Mouse (Mus musculus): ENCODE measurements at regions not wholly inside any gene's neighbourhood (a gene's known extent, or its start where the extent isn't known, plus 50 kb on each side); places are given as distances from the start of the nearest gene placed in this dataset.

DNA sequence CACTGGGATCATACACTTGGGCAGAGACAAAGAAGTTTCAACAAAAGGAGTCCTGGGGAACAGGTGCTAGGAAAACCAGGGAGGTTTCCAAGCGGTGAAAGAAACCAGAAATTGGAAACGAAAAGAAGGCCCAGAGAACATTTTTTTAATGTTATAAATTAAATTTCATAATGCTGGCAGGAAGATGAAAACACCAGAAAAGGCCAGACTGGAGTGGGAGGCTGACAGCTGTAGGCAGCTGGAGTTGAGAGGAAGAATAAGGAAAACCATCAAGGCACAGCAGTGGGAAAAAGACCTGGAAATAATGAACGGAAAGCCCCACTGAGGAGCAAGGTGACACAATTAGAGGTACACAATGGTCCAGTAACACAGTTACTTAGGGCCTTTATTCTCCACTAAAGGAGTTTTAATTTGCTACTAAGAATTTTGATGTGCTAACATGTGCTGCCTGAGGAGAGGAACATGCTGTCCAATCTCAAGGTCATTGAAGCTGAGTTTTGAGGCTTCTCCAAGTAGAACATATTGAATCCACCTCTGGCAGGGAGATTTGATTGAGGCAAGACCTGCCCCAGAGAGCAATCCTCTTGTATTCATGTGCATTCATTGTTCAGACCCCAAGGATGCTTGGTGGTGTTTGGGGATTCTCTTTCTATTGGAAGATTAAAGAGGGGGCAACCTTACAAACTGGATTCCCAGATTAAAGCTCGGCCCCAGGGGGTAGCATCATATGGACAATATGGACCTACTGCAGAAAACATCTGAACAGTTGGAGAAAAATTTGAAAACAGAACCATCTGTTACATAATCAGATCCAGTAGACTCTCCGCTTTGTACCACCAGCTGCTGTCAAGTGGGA, 53.9 kb upstream of the Igf1 start:
- Histone ChIP-seq H3K9me3 (ENCODE audit: control insufficient read depth, low read length) (no peaks in the 10 kb centered on the region), H3K9ac (ENCODE audit: low read depth, low read length) (no peak overlapping the region), H3K4me3 (ENCODE audit: low read depth, low read length) (no peak overlapping the region), H3K4me1 (replicated peaks; ENCODE audit: control insufficient read depth, insufficient read depth, low read length) (no peaks in the 10 kb centered on the region), H3K27me3 (replicated peaks; ENCODE audit: control insufficient read depth, insufficient read depth, low read length) (no peaks in the 10 kb centered on the region), H3K27ac (ENCODE audit: low read depth, low read length) (no peak overlapping the region), H3K36me3 (ENCODE audit: control insufficient read depth, insufficient read depth, low read length) (no peaks in the 10 kb centered on the region), H3K4me2 (no peak overlapping the region)
- WGBS: 83% methylated on average over 5 of the region's 5 CpGs
- no peak for DNase-seq (ENCODE audit: low spot score)
- no peak for ATAC-seq (replicated peaks; ENCODE audit: low FRiP score)

DNA sequence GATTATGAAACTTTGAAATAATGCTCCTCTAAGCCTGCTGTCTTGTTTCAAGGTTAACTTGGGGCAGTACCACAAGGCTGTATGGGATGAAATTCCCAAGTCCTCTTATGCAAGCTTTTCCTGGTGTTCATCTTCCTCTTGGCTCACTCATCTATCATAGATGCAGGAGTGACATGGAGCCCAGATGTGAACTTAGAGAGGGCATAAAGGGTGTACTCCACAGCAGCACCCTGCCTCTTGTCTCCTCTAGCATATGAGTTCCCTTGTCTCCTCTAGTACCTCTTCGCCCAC, 53.3 kb upstream of the Igf1 start:
- no peaks in the 10 kb centered on the region for H3K4me1 ChIP-seq (replicated peaks; ENCODE audit: control insufficient read depth, insufficient read depth, low read length)
- H3K4me2 ChIP-seq: no peak overlapping the region
- H3K36me3 ChIP-seq (ENCODE audit: control insufficient read depth, insufficient read depth, low read length): no peaks in the 10 kb centered on the region
- no peak overlapping the region for H3K27ac ChIP-seq (ENCODE audit: low read depth, low read length)
- no peaks in the 10 kb centered on the region for H3K27me3 ChIP-seq (replicated peaks; ENCODE audit: control insufficient read depth, insufficient read depth, low read length)
- no peak overlapping the region for H3K9ac ChIP-seq (ENCODE audit: low read depth, low read length)
- no peaks in the 10 kb centered on the region for H3K9me3 ChIP-seq (ENCODE audit: control insufficient read depth, low read length)
- ATAC-seq (replicated peaks; ENCODE audit: low FRiP score) (no peak), DNase-seq (ENCODE audit: low spot score) (no peak)
- H3K4me3 ChIP-seq (ENCODE audit: low read depth, low read length): no peak overlapping the region
- whole genome bisulfite sequencing: 88% methylated on average over 1 of the region's 1 CpGs
